Mouse (Mus musculus): ENCODE results near the gene Smarcb1. TPM values are rescaled to one million over a fixed set of nuclear protein-coding genes. Genes with fewer than 3 reads are reported as not detected.

Gene Smarcb1
- polyA plus RNA-seq (2012; rRNA removed; ENCODE audit: low replicate concordance) = 32.6 and 50.7 TPM in 2 replicates

GRCm38 (mm10) chr10:75921026-75921725, at the start of gene Smarcb1:
Gene Smarcb1 (minus strand): TSS chr10:75921617.

GRCm38 (mm10) chr10:75954381-75954811, 33.0 kb upstream of the Smarcb1 start, which contains the start of gene Gm5134:
Gene Gm5134 (plus strand): TSS chr10:75954514.

GRCm38 (mm10) chr10:75942736-75943477, 21.5 kb upstream of the Smarcb1 start, which contains the start of gene Vpreb3:
Gene Vpreb3 (plus strand): TSS chr10:75943057.

GRCm38 (mm10) chr10:75940520-75940919, 19.1 kb upstream of the Smarcb1 start, which contains the start of gene Gm867:
Gene Gm867 (minus strand): TSS chr10:75940672.

GRCm38 (mm10) chr10:75935680-75936541, 14.5 kb upstream of the Smarcb1 start, which contains the start of gene Mmp11:
Gene Mmp11 (minus strand): TSS chr10:75936496.

GRCm38 (mm10) chr10:75932891-75933290, 11.5 kb upstream of the Smarcb1 start, which contains the start of gene Chchd10:
Gene Chchd10 (plus strand): TSS chr10:75933130.

GRCm38 (mm10) chr10:75893089-75893750, 28.2 kb downstream of the Smarcb1 start, which contains the start of gene Derl3:
Gene Derl3 (plus strand): TSS chr10:75893413.

GRCm38 (mm10) chr10:75859786-75860470, 61.5 kb downstream of the Smarcb1 start, which contains the start of gene Mif:
Gene Mif (minus strand): TSS chr10:75860240.

Other genes starting within 250 kb of the Smarcb1 start
- 28.9 and 35.0 TPM in 2 replicates for gene Cabin1, start 157.3 kb downstream of the Smarcb1 start, polyA plus RNA-seq (2012; rRNA removed; ENCODE audit: low replicate concordance)
- 72.5 and 123 TPM in 2 replicates for gene Ddt, start 148.2 kb downstream of the Smarcb1 start, polyA plus RNA-seq (2012; rRNA removed; ENCODE audit: low replicate concordance)
- 0.35 and 0.62 TPM in 2 replicates for gene Gm20441, start 140.7 kb downstream of the Smarcb1 start, polyA plus RNA-seq (2012; rRNA removed; ENCODE audit: low replicate concordance)
- 54.3 and 60.2 TPM in 2 replicates for gene Gstt3, start 140.2 kb downstream of the Smarcb1 start, polyA plus RNA-seq (2012; rRNA removed; ENCODE audit: low replicate concordance)
- 155 and 255 TPM in 2 replicates for gene Gstt1, start 123.0 kb downstream of the Smarcb1 start, polyA plus RNA-seq (2012; rRNA removed; ENCODE audit: low replicate concordance)
- gene Gstt4, start 99.1 kb downstream of the Smarcb1 start, polyA plus RNA-seq (2012; rRNA removed; ENCODE audit: low replicate concordance) = not detected in 2 replicates
- gene Gstt2, start 84.2 kb downstream of the Smarcb1 start, polyA plus RNA-seq (2012; rRNA removed; ENCODE audit: low replicate concordance) = 143 and 478 TPM in 2 replicates
- 800 and 939 TPM in 2 replicates for gene Mif, start 61.4 kb downstream of the Smarcb1 start, polyA plus RNA-seq (2012; rRNA removed; ENCODE audit: low replicate concordance)
- gene Derl3, start 28.2 kb downstream of the Smarcb1 start, polyA plus RNA-seq (2012; rRNA removed; ENCODE audit: low replicate concordance) = 82.6 and 108 TPM in 2 replicates
- gene Chchd10, start 11.5 kb upstream of the Smarcb1 start, polyA plus RNA-seq (2012; rRNA removed; ENCODE audit: low replicate concordance) = 2,198 and 3,586 TPM in 2 replicates
- gene Mmp11, start 14.9 kb upstream of the Smarcb1 start, polyA plus RNA-seq (2012; rRNA removed; ENCODE audit: low replicate concordance) = 7.4 and 10.6 TPM in 2 replicates
- gene Gm867, start 19.1 kb upstream of the Smarcb1 start, polyA plus RNA-seq (2012; rRNA removed; ENCODE audit: low replicate concordance) = not detected in 2 replicates
- 15.6 and 34.8 TPM in 2 replicates for gene Vpreb3, start 21.4 kb upstream of the Smarcb1 start, polyA plus RNA-seq (2012; rRNA removed; ENCODE audit: low replicate concordance)
- gene Gm5134, start 32.9 kb upstream of the Smarcb1 start, polyA plus RNA-seq (2012; rRNA removed; ENCODE audit: low replicate concordance) = 0.06 and 0.18 TPM in 2 replicates
- 3.8 TPM in 2 replicates for gene Zfp280b, start 111.0 kb upstream of the Smarcb1 start, polyA plus RNA-seq (2012; rRNA removed; ENCODE audit: low replicate concordance)
- gene Slc5a4b, start 189.3 kb upstream of the Smarcb1 start, polyA plus RNA-seq (2012; rRNA removed; ENCODE audit: low replicate concordance) = 5.3 and 58.4 TPM in 2 replicates
- gene Slc5a4a, start 225.8 kb upstream of the Smarcb1 start, polyA plus RNA-seq (2012; rRNA removed; ENCODE audit: low replicate concordance) = 7.9 and 74.2 TPM in 2 replicates

Data from duodenum, adult 2 months (tissue).